Mouse (Mus musculus) liver, embryonic 14.5 days (tissue): Measurements from ENCODE around the gene Hoxa7.

Source experiments
- CTCF ChIP-seq: IDR thresholded peaks from 2 replicates; pipeline ENCODE4 v1.5.1; 2016; ENCODE audit warnings: antibody characterized with exemption, low read depth, control low read depth
- EP300 ChIP-seq: IDR thresholded peaks from 2 replicates; pipeline ENCODE4 v1.6.1; 2016; ENCODE audit warnings: antibody characterized with exemption, low read depth

DNA sequence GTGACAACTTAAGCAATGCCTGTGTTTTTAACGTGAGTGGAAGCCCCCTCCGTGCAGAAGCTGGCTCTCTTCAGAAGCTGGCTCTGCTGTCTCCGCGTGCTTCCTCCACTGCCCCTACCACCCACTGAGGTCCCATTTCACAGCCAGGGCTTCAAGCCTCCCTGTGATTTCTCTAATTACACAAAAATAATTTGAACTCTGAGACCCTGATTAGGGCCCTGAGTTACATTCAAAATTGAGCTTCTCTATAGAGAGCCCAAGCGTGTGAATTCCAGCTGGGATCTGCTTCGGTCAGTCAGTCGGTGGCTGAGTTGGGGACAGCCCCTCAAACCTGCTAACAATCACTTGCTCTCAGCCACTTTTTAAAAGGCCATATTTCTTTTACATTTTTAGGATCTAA lies 46.7 kb upstream of the Hoxa7 start:
- TF ChIP-seq CTCF (no peak), EP300 (no peak)
